Mouse (Mus musculus) spleen, adult 2 months (tissue): Measurements from ENCODE around the gene Auts2.

ENCODE experiments used
- CTCF ChIP-seq: fragments of 200-500 bp; IDR thresholded peaks from 2 replicates; pipeline ENCODE4 v1.5.1; 2011; ENCODE audit warnings: mild to moderate bottlenecking, inconsistent platforms; ENCODE audit not compliant: insufficient read depth, insufficient read length, insufficient replicate concordance; ENCODE audit errors: extremely low read depth
- POLR2A ChIP-seq: fragments of 200-500 bp; IDR thresholded peaks from 2 replicates; pipeline ENCODE4 v1.6.1; 2011; ENCODE audit warnings: low read depth, low read length, inconsistent platforms

DNA sequence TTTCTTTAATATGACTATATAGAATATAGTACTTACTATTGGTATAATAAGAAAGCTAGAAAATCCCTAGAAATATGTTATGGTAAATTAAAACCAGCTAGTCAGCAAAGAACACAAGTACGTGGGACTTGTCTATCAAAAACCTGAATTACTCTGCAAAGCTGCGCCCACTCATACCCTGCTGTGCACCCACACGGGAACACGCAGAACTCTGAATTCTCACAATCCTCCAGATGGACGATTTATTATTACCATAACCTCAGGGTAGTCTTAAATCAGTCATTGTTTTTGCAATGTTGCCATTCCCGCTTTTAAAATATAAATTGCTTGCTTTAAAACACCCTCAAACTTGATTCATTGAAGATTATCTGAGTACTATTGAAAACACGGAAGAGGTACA lies 84.6 kb downstream of the Auts2 start:
- TF ChIP-seq POLR2A (no peak), CTCF (no peak)
